Mouse (Mus musculus) intestine, postnatal 0 days (tissue): ENCODE results near the gene Slc39a5. TPM values are rescaled to one million over a fixed set of nuclear protein-coding genes. Genes with fewer than 3 reads are reported as not detected.

ENCODE experiments used
- ATAC-seq: fragments of 200-750 bp; cut with Nextera tagmentation; 2 replicates; pipeline ENCODE4 v1.8.0; 2017; ENCODE audit warnings: mild to moderate bottlenecking, moderate TSS enrichment, moderate library complexity
- H3K27ac ChIP-seq: fragments of 300-500 bp; sonication (generic); 2 replicates; pipeline ENCODE4 v1.5.1; 2014; ENCODE audit warnings: mild to moderate bottlenecking, low read depth, low read length, moderate library complexity
- H3K27me3 ChIP-seq: fragments of 300-500 bp; sonication (generic); replicated peaks from 2 replicates; pipeline ENCODE4 v1.6.1; 2014; ENCODE audit warnings: low read length, mixed read lengths; ENCODE audit not compliant: control insufficient read depth, insufficient read depth
- H3K36me3 ChIP-seq: fragments of 300-500 bp; sonication (generic); 2 replicates; pipeline ENCODE4 v1.6.1; 2014; ENCODE audit warnings: mild to moderate bottlenecking, moderate library complexity; ENCODE audit not compliant: control insufficient read depth, insufficient read depth
- H3K4me1 ChIP-seq: fragments of 300-500 bp; sonication (generic); replicated peaks from 2 replicates; pipeline ENCODE4 v1.6.1; 2014; ENCODE audit warnings: antibody characterized with exemption, low read length, mixed read lengths; ENCODE audit not compliant: control insufficient read depth, insufficient read depth
- H3K4me2 ChIP-seq: fragments of 300-500 bp; sonication (generic); replicated peaks from 2 replicates; pipeline ENCODE4 v1.6.1; 2014; ENCODE audit warnings: low read depth, mild to moderate bottlenecking, moderate library complexity
- H3K4me3 ChIP-seq: fragments of 300-500 bp; sonication (generic); 2 replicates; pipeline ENCODE4 v1.5.1; 2014; ENCODE audit warnings: low read depth, low read length
- H3K9ac ChIP-seq: fragments of 300-500 bp; sonication (generic); 2 replicates; pipeline ENCODE4 v1.6.1; 2014; ENCODE audit warnings: mild to moderate bottlenecking, low read depth, low read length
- H3K9me3 ChIP-seq: fragments of 300-500 bp; sonication (generic); 2 replicates; pipeline ENCODE4 v1.6.1; 2016; ENCODE audit warnings: mixed run types; ENCODE audit not compliant: control insufficient read depth
- CTCF ChIP-seq: sonication (generic); IDR thresholded peaks from 2 replicates; pipeline ENCODE4 v1.5.1; 2016; ENCODE audit warnings: low read depth, mild to moderate bottlenecking, control low read depth, antibody characterized with exemption, moderate library complexity
- WGBS: fragments of 180-500 bp; shearing (Covaris S2); extraction: QIAGEN DNeasy Blood & Tissue Kit; methylation state at CpG from one replicate; pipeline ENCODE4 v1.1.7; 2014; 5-methylcytosine and 5-hydroxymethylcytosine counted together
- polyA plus RNA-seq: library from polyadenylated mRNA; unstranded; fragments of >200 nt; fragmentation: Nextera tagmentation; extraction: Ambion mirVana; gene quantifications from 2 replicates; pipeline ENCODE4 v1.2.1, GENCODE M21; 2015

The Slc39a5 gene
- polyA plus RNA-seq, 1 experiment from 2014 or later, result 109 TPM

GRCm38 (mm10) chr10:128376455-128377211 lies 24.4 kb downstream of the Slc39a5 start, which contains the start of gene Ankrd52:
TSS of gene Ankrd52 (plus strand) at chr10:128377115.
- ATAC-seq, result peak; percentile 90
- Histone ChIP-seq H3K27me3 (no peaks in the 10 kb centered on the region), H3K9ac (peak within 1 kb of the TSS; percentile 81), H3K4me1 (0 out of 2 replicates have a peak, but pooled peaks cover 3% of the 10 kb centered on the region), H3K4me2 (peak within 1 kb of the TSS; percentile 93), H3K4me3 (peak within 1 kb of the TSS; percentile 69), H3K36me3 (peaks cover 13% of the 10 kb centered on the region), H3K9me3 (no peaks in the 10 kb centered on the region), H3K27ac (peak within 1 kb of the TSS; percentile 82)
- TF ChIP-seq CTCF, result peak; percentile 67
- under 1% methylated on average over 47 of the region's 73 CpGs for WGBS

GRCm38 (mm10) chr10:128376099-128376454 lies 25.0 kb downstream of the Slc39a5 start:
- Histone ChIP-seq H3K27me3 (no peaks in the 10 kb centered on the region), H3K4me3 (peak overlapping the region; percentile 69), H3K9me3 (no peaks in the 10 kb centered on the region), H3K4me2 (peak overlapping the region; percentile 93), H3K9ac (peak overlapping the region; percentile 81; the same call in 1 of the 2 replicates), H3K27ac (no peak overlapping the region), H3K36me3 (peaks cover 7% of the 10 kb centered on the region; the same call in 1 of the 2 replicates), H3K4me1 (0 out of 2 replicates have a peak, but pooled peaks cover 3% of the 10 kb centered on the region)
- WGBS, result 54% methylated on average over 4 of the region's 4 CpGs
- no peak for ATAC-seq
- TF ChIP-seq CTCF, result no peak

GRCm38 (mm10) chr10:128374393-128374792 lies 26.6 kb downstream of the Slc39a5 start:
- ATAC-seq, result no peak
- H3K4me1 ChIP-seq, result peaks cover 7% of the 10 kb centered on the region; the same call in 1 of the 2 replicates
- no peak overlapping the region for H3K4me2 ChIP-seq
- H3K27me3 ChIP-seq, result no peaks in the 10 kb centered on the region
- peaks cover 3% of the 10 kb centered on the region; the same call in 1 of the 2 replicates for H3K36me3 ChIP-seq
- H3K9ac ChIP-seq, result no peak overlapping the region
- H3K4me3 ChIP-seq, result no peak overlapping the region
- no peak overlapping the region for H3K27ac ChIP-seq
- WGBS, result 80% methylated on average over 6 of the region's 6 CpGs
- no peaks in the 10 kb centered on the region for H3K9me3 ChIP-seq
- TF ChIP-seq CTCF, result peak; percentile 49

- no peak overlapping the region for H3K4me3 ChIP-seq
- peaks cover under 1% of the 10 kb centered on the region; the same call in 1 of the 2 replicates for H3K36me3 ChIP-seq
- WGBS, result 53% methylated on average over 6 of the region's 6 CpGs
- no peak overlapping the region for H3K9ac ChIP-seq
- peaks cover 10% of the 10 kb centered on the region; the same call in 1 of the 2 replicates for H3K4me1 ChIP-seq
- no peak for ATAC-seq
- H3K4me2 ChIP-seq, result no peak overlapping the region
- no peaks in the 10 kb centered on the region for H3K27me3 ChIP-seq
- H3K27ac ChIP-seq, result no peak overlapping the region
- no peaks in the 10 kb centered on the region for H3K9me3 ChIP-seq
- no peak; the same call in 1 of the 2 replicates for TF ChIP-seq CTCF
These were observed 27.9 kb downstream of the Slc39a5 start for GRCm38 (mm10) chr10:128372989-128373748.

GRCm38 (mm10) chr10:128372142-128372541 lies 28.9 kb downstream of the Slc39a5 start:
- no peak for ATAC-seq
- no peak overlapping the region for H3K27ac ChIP-seq

GRCm38 (mm10) chr10:128370601-128371000 lies 30.4 kb downstream of the Slc39a5 start:
- ATAC-seq, result peak; percentile 50
- no peak for TF ChIP-seq CTCF
- Histone ChIP-seq H3K4me2 (no peak overlapping the region; the same call in 1 of the 2 replicates), H3K4me1 (peaks cover 9% of the 10 kb centered on the region; the same call in 1 of the 2 replicates), H3K27ac (peak overlapping the region; percentile 50; the same call in 1 of the 2 replicates), H3K4me3 (no peak overlapping the region), H3K36me3 (no peaks in the 10 kb centered on the region), H3K9me3 (no peaks in the 10 kb centered on the region), H3K27me3 (no peaks in the 10 kb centered on the region), H3K9ac (no peak overlapping the region)
- WGBS, result 32% methylated on average over 4 of the region's 4 CpGs

More at GRCm38 (mm10) chr10:128372142-128372541, 28.9 kb downstream of the Slc39a5 start:
- 82% methylated on average over 5 of the region's 5 CpGs for WGBS
- Histone ChIP-seq H3K27me3 (no peaks in the 10 kb centered on the region), H3K36me3 (no peaks in the 10 kb centered on the region), H3K9me3 (no peaks in the 10 kb centered on the region), H3K4me1 (peaks cover 9% of the 10 kb centered on the region; the same call in 1 of the 2 replicates), H3K9ac (no peak overlapping the region), H3K4me3 (no peak overlapping the region), H3K4me2 (no peak overlapping the region)
- peak; percentile 45 for TF ChIP-seq CTCF
